Mouse (Mus musculus) hindbrain, postnatal 0 days (tissue): ENCODE data around the gene Pdcd1lg2. TPM values are rescaled to one million over a fixed set of nuclear protein-coding genes. Genes with fewer than 3 reads are reported as not detected.
A peak's percentile ranks its signal among the peaks of the same experiment; 100 is the strongest.

Experiments used
- ATAC-seq: fragments of 200-750 bp; cut with Nextera tagmentation; 2 replicates; pipeline ENCODE4 v1.8.0; 2017; ENCODE audit warnings: mild to moderate bottlenecking, moderate TSS enrichment, moderate library complexity
- DNase-seq: peaks from one replicate; pipeline ENCODE4 v3.0.0-alpha.2; 2015; ENCODE audit warnings: low spot score
- H3K27ac ChIP-seq: fragments of 300-500 bp; sonication (generic); 2 replicates; pipeline ENCODE4 v1.5.1; 2014; ENCODE audit warnings: mild to moderate bottlenecking
- H3K27me3 ChIP-seq: fragments of 300-500 bp; sonication (generic); 2 replicates; pipeline ENCODE4 v1.6.1; 2014; ENCODE audit warnings: low read length, mixed read lengths; ENCODE audit not compliant: insufficient read depth
- H3K36me3 ChIP-seq: fragments of 300-500 bp; sonication (generic); 2 replicates; pipeline ENCODE4 v1.6.1; 2014; ENCODE audit warnings: low read length, mixed read lengths; ENCODE audit not compliant: insufficient read depth
- H3K4me1 ChIP-seq: fragments of 300-500 bp; sonication (generic); 2 replicates; pipeline ENCODE4 v1.6.1; 2014; ENCODE audit warnings: antibody characterized with exemption, low read length, mixed read lengths; ENCODE audit not compliant: insufficient read depth
- H3K4me2 ChIP-seq: fragments of 300-500 bp; sonication (generic); 2 replicates; pipeline ENCODE4 v1.6.1; 2014; ENCODE audit warnings: low read depth, mild to moderate bottlenecking, low read length, moderate library complexity, mixed read lengths
- H3K4me3 ChIP-seq: fragments of 300-500 bp; sonication (generic); 2 replicates; pipeline ENCODE4 v1.5.1; 2014; ENCODE audit warnings: low read length
- H3K9ac ChIP-seq: fragments of 300-500 bp; sonication (generic); replicated peaks from 2 replicates; pipeline ENCODE4 v1.6.1; 2014; ENCODE audit warnings: mild to moderate bottlenecking, low read length, moderate library complexity, mixed read lengths
- H3K9me3 ChIP-seq: fragments of 300-500 bp; sonication (generic); 2 replicates; pipeline ENCODE4 v1.6.1; 2016; ENCODE audit warnings: low read length, mixed read lengths
- CTCF ChIP-seq: IDR thresholded peaks from 2 replicates; pipeline ENCODE4 v1.5.1; 2016; ENCODE audit warnings: antibody characterized with exemption, control low read depth, low read depth
- WGBS: fragments of 180-500 bp; shearing (Covaris S2); extraction: QIAGEN DNeasy Blood & Tissue Kit; methylation state at CpG from one replicate; pipeline ENCODE4 v1.1.7; 2014; 5-methylcytosine and 5-hydroxymethylcytosine counted together
- polyA plus RNA-seq: library from polyadenylated mRNA; unstranded; fragments of >200 nt; fragmentation: Nextera tagmentation; extraction: Ambion mirVana; gene quantifications from 2 replicates; pipeline ENCODE4 v1.2.1, GENCODE M21; 2015
- total RNA-seq: library from RNA; depleted of rRNA; stranded (reverse); fragments of >200 nt; gene quantifications from 2 replicates; pipeline ENCODE4 v1.2.3, GENCODE M21; 2014

Gene Pdcd1lg2
- total and polyA plus RNA-seq, 2 experiments from 2014 or later, result 0.14 to 0.94 TPM

DNA sequence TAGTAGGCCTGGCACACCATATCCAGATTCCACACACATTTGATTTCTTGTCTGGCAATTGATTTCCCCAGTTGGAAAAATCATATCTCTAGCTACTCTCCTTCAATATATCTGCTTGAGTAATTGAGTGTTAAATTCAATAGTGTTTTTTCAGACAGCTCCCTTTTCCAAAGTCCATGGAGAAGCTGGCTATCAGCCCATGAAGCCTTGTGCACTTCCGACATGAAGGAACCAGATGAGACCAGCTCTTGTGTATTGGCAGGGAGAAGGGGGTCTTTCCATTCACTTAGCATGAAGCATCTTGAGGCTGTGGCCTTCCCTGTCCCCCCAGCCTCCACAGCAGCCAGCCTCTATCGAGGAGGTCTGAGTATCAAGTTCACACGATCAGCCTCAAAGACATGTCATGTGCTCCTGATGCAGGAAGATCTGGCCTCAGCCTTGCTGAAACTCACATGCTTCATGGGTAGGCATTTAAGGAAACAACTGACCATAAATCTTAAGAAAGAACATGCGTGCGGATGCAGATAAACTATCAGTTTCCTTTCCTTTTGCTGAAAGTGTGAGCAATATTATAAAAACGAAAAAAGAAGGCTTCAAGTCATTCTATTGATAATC, 88.2 kb downstream of the Pdcd1lg2 start:
- Histone ChIP-seq H3K9me3 (no peaks in the 10 kb centered on the region), H3K9ac (no peak overlapping the region), H3K27ac (no peak overlapping the region), H3K4me2 (no peak overlapping the region), H3K36me3 (no peaks in the 10 kb centered on the region), H3K27me3 (no peaks in the 10 kb centered on the region), H3K4me1 (no peaks in the 10 kb centered on the region), H3K4me3 (no peak overlapping the region)
- 77% methylated on average over 6 of the region's 6 CpGs for WGBS
- DNase-seq, result no peak
- no peak for TF ChIP-seq CTCF
- ATAC-seq, result no peak

DNA sequence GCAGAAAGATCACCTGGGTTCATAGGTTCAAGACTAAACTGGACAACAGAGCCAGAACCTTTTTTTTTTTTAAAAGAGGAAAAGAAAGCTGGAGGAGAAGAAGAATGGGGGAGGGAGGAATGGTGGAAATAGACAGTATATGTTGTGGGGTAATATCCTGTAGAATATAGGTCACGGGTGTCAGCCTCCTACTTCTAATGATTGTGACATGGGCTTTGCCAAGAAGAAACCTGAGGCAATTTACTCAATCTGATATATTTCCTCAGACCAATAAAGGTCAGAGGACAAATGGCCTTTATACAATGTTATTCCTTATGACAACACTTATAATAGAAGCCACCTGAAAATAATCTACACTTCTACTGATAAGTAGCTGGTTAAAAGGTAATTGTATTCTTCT, 89.6 kb downstream of the Pdcd1lg2 start:
- DNase-seq (no peak), ATAC-seq (no peak)
- Histone ChIP-seq H3K4me3 (no peak overlapping the region), H3K9ac (no peak overlapping the region), H3K9me3 (no peaks in the 10 kb centered on the region), H3K27me3 (no peaks in the 10 kb centered on the region), H3K4me1 (no peaks in the 10 kb centered on the region), H3K27ac (no peak overlapping the region), H3K4me2 (no peak overlapping the region), H3K36me3 (no peaks in the 10 kb centered on the region)
- no peak for TF ChIP-seq CTCF
- WGBS, result 91% methylated on average over 1 of the region's 1 CpGs

DNA sequence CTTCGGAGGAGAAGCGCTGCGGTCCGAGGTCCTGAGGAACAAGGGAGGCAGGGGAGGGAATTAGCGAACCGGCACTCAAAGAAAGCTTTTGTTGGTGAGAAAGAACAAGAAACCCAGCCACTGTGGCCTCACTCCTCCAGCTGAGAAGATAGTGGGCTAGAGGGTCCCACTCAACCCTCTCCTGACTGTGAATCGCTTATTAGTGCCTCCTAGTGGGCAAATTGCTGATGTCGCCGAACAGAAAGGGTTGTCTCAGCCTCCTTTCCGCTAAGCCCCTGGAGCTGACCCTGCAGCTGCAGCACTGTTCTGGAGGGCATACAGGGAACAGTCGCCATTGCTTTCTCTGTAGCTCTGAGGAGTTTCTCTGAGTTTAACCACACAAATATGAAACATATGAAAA, 90.4 kb downstream of the Pdcd1lg2 start:
- H3K4me2 ChIP-seq, result peak overlapping the region; percentile 45
- ATAC-seq, result peak; percentile 72
- 47% methylated on average over 11 of the region's 11 CpGs for WGBS

DNA sequence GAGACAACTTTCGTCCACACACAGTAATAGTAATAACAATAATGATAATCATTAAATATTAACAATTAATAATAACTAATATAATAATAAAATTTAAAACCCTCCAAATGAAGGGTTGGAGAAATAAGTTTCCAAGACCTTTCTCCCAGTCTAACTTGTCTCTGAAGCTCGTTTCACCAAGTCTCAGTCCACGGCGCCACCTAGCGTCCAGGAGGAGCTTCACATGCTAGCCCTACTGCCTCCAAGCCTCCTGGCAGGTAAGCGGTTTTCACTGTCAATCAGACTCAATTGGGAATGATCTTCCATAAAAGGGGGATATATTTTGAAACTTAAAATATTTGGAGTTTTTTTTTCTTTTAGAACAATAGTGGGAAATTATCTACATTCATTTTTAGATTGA, 90.8 kb downstream of the Pdcd1lg2 start:
- H3K36me3 ChIP-seq, result no peaks in the 10 kb centered on the region
- peak; percentile 87 for TF ChIP-seq CTCF
- H3K4me1 ChIP-seq, result no peaks in the 10 kb centered on the region
- ATAC-seq (0 out of 2 replicates have a peak, but pooled peaks have one; percentile 72), DNase-seq (peak; percentile 88)
- no peaks in the 10 kb centered on the region for H3K27me3 ChIP-seq
- H3K4me3 ChIP-seq, result peak overlapping the region; percentile 22; the same call in 1 of the 2 replicates
- no peaks in the 10 kb centered on the region for H3K9me3 ChIP-seq
- no peak overlapping the region for H3K9ac ChIP-seq
- no peak overlapping the region for H3K27ac ChIP-seq
- 12% methylated on average over 6 of the region's 6 CpGs for WGBS
- peak overlapping the region; percentile 45 for H3K4me2 ChIP-seq

More for the DNA sequence above, 90.4 kb downstream of the Pdcd1lg2 start:
- peak; percentile 27 for DNase-seq
- Histone ChIP-seq H3K9me3 (no peaks in the 10 kb centered on the region), H3K36me3 (no peaks in the 10 kb centered on the region), H3K4me3 (peak overlapping the region; percentile 22), H3K4me1 (no peaks in the 10 kb centered on the region), H3K27ac (no peak overlapping the region), H3K27me3 (no peaks in the 10 kb centered on the region), H3K9ac (no peak overlapping the region)
- peak; percentile 32; the same call in 1 of the 2 replicates for TF ChIP-seq CTCF

DNA sequence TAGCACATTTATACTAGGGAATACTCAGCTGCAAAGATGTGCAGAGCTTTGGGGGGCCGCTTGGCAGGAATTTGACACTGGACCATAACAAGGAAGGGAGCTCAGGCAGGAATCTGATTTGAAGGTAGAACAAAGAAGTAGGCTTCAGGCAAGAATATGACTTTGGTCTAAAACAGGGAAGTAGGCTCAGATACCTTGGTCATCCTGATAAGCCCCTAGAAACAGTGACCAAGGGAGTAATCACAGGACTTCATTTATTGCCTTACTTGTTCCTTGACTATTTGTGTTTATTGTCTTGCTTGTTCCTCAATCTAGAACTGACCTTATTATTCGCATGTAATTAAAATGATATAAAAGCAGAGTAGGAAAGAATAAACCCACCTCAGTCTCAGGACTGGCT, 93.4 kb downstream of the Pdcd1lg2 start:
- H3K27ac ChIP-seq, result no peak overlapping the region
- no peaks in the 10 kb centered on the region for H3K4me1 ChIP-seq
- TF ChIP-seq CTCF, result no peak
- H3K4me3 ChIP-seq, result no peak overlapping the region
- no peak for ATAC-seq
- H3K9ac ChIP-seq, result no peak overlapping the region
- H3K27me3 ChIP-seq, result no peaks in the 10 kb centered on the region
- 89% methylated on average over 2 of the region's 2 CpGs for WGBS
- DNase-seq, result no peak
- H3K36me3 ChIP-seq, result no peaks in the 10 kb centered on the region
- no peak overlapping the region for H3K4me2 ChIP-seq
- no peaks in the 10 kb centered on the region for H3K9me3 ChIP-seq

DNA sequence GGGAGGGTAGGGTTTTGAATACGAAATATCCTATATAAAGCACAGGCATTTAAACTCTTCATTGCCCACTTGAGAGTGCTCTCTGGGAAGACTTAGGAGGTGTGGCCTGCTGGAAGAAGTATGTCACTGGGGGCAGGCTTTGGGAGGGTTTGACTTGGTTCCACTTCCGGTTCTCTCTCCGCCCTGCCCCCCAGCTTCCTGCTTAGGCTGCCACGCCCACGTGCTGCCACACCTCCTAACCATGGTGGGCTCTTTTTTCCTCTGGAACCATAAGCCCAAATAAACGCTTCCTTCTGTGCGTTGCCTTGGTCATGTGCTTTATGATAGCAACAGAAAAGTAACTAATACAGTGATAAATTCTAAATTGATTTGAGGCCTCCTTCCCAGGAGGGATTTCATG, 94.9 kb downstream of the Pdcd1lg2 start:
- no peak for TF ChIP-seq CTCF
- H3K4me1 ChIP-seq, result no peaks in the 10 kb centered on the region
- H3K4me2 ChIP-seq, result no peak overlapping the region
- H3K9ac ChIP-seq, result no peak overlapping the region
- WGBS, result 87% methylated on average over 7 of the region's 7 CpGs
- no peak for ATAC-seq
- no peaks in the 10 kb centered on the region for H3K9me3 ChIP-seq
- no peaks in the 10 kb centered on the region for H3K27me3 ChIP-seq
- no peak overlapping the region for H3K27ac ChIP-seq
- H3K4me3 ChIP-seq, result no peak overlapping the region
- no peak for DNase-seq
- no peaks in the 10 kb centered on the region for H3K36me3 ChIP-seq

DNA sequence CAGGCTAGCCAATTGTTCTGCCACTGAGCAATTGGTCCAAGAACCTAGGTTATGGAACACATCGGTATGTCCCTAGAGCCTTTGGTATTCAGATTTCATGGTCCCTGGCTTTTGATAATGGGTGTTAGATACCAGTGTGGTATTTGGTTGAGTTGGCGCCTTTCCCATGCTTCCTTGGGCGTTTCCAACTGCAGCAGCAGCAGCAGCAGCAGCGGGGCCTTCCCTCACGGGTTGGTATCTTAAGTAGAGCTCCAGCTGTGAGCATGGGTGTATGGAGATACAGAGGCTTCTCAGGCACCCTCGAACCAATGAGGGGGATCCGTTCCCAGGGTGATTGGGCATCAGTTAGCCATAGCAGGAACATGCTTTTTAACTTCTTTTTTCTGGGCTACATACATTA, 97.5 kb downstream of the Pdcd1lg2 start:
- ATAC-seq (no peak), DNase-seq (no peak)
- H3K4me2 ChIP-seq, result no peak overlapping the region
- no peak overlapping the region for H3K27ac ChIP-seq
- H3K27me3 ChIP-seq, result no peaks in the 10 kb centered on the region
- no peak overlapping the region for H3K4me3 ChIP-seq
- 56% methylated on average over 7 of the region's 7 CpGs for WGBS
- H3K9me3 ChIP-seq, result no peaks in the 10 kb centered on the region
- no peak for TF ChIP-seq CTCF
- no peaks in the 10 kb centered on the region for H3K4me1 ChIP-seq
- no peak overlapping the region for H3K9ac ChIP-seq
- H3K36me3 ChIP-seq, result no peaks in the 10 kb centered on the region
